Mouse (Mus musculus) thymus, postnatal 14 days (tissue): ENCODE measurements around the gene Lrp10.
A peak's percentile ranks its signal among the peaks of the same experiment; 100 is the strongest.

ENCODE experiments used
- DNase-seq: peaks from one replicate; pipeline ENCODE4 v3.0.0; 2021

Gene Lrp10

DNA sequence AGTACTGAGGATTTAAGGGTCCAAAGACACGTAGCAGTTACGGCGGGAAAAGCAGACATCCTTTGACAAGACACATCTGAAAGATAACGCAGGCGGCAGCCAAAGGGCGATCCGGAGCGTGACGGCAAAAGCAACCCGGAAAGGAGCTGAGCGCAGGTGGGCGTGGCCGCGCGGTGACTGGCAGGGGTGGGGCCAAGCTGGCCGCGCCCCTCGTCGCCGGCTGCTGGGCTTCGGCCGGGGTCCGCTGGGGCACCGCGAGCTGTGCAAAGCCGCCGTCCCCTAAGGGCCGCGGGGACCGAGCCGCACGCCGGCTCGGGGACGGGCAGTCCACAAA is at the start of gene Lrp10:
Gene Lrp10, plus strand, starts transcription at position 179 of the 334 bp plus-strand sequence.
- peak; percentile 95 for DNase-seq

DNA sequence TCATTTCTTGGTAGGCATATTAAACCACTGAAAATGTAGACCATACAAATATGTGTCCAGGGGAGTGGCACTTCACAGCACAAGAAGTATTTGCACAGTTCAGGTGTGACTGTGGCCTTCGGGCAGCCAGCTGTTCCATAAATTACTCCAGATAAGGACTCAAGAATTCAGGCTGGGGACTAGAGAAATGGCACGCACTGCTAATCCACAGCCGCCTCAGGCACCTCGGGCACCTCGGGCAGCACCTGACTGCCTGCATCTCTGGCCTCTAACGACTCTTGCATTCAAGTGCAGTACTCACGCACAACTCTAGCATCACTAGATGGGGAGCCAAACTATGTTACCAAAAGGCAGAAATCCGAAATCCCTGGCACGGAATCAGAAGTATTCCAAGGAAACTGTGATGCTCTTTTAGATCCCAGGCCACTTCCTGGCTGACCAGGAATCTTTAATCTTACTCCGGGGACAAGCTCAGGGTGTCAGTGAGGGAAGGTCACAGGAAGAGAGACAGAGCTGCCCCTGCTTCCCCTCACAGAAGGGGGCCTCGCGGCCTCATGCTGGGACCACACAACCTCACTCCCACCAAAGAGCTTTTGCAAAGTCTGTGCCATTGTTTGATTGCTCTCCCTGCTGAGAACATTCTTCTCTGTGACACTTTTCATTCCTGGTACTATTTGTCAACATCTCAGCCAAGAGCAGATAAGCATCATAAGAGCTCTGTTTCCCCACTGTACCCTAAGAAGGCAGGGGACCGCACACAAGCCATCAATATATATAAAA is 48.5 kb upstream of the Lrp10 start:
- no peak for DNase-seq

DNA sequence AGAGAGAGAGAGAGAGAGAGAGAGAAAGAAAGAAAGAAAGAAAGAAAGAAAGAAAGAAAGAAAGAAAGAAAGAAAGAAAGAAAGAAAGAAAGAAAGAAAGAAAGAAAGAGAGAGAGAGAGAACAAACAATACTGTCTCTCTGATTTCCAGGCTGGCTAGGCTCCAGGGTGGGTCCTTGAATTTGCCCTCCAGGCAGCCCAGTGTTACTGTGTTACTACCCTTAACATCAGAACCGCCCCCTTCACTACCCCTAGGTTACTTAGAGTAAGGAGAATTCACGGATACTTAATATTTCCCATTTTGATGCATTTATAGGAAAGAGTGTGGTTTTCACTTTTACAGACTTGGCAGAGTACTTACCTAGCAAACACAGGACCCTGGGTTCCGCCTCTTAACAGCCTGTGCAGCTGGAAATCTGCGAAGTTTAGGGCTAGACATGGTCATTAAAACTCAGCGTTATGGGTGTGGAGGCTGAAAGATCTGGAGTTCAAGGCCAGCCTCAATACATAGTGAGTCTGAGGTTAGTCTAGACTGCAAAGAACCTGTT is 47.6 kb upstream of the Lrp10 start:
- DNase-seq = no peak

DNA sequence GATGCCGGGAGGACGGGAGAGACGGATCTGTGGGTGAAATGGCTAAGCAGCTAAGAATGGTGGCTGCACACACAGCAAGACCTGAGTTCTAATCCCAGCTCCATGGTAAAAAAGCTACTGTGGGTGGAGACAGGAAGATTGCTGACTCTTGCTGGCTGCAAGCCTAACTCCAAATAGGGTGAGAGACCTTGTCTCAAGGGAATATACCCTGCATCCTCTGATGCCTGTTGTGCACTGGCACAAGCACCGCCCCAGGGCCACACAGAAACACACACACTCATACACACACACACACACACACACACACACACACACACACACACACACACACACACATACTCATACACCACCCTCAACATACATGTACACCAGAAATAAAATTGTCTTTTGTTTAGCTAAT is 47.1 kb upstream of the Lrp10 start:
- no peak for DNase-seq

DNA sequence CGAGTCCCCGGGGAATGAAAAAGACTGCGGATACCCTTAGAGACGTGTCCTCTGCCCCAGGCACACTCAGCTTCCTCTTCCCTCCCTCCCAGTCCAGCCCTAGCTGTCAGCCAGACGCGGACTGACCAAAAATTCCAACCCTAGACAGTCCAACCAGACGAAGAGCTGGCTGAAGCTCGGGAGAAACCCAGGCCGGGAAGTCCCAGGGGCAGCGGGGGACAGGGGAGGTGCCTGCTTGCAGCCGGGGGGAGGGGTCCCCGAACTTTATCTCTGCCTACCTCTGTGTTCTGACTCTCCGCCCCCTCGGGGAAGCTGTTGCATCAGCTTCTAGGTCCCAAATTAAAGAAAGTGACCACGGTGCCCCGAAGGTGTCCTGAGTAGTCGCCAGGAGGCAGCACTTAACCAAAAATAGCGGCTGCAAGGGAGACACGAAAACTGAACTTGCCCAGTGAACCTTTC is 46.3 kb upstream of the Lrp10 start, which contains the start of gene Slc7a7:
Gene Slc7a7, minus strand, starts transcription at position 158 of the 459 bp plus-strand sequence.
- no peak for DNase-seq

DNA sequence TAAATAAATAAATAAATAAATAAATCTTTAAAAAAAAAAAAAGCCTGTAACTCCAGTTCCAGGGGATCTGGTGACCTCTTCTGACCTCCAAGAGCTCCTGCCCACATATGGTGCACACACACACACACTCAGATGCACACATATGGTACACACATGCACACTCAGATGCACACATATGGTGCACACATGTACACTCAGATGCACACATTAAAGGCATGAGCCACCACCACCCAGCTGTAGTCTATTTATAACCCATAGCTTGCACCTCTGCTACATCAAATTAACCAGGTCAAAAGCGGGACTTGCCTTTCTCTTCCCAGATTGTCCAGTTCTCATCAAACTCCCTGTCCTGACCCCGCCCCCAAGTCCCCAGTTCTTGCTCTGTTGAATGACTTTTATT is 42.9 kb upstream of the Lrp10 start:
- DNase-seq = no peak

DNA sequence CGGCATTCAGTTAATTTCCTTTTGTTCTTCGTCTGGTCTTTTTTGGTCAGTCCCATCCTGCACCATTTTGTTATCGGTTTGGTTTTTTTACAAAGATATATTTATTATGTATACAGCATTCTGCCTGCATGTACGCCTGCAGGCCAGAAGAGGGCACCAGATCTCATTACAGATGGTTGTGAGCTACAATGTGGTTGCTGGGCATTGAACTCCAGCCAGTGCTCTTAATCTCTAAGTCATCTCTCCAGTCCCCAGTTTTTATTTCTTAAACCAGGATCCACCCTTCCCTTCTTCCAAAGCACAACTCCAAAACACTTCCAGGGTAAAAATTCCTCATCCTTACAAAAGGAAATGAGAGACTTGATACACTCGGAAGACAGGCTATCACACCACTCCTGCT is 40.5 kb upstream of the Lrp10 start:
- peak; percentile 52 for DNase-seq

DNA sequence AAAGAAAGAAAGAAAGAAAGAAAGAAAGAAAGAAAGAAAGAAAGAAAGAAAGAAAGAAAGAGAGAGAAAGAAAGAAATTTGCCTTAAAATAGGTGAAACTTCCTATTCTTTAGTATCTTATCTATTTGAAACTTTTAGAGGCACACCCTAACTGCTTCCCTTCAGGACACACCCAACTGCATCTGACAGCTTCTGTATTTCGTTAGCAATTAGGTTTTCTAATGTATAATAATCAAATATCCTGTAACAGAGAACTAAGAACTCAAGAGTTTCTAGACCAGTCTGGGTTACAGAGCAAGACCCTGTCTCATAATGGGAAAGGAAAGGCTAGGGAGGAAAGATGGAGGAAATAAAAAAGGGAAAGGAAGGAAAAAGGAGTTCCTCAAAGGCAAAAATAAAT is 39.3 kb upstream of the Lrp10 start:
- DNase-seq = no peak

DNA sequence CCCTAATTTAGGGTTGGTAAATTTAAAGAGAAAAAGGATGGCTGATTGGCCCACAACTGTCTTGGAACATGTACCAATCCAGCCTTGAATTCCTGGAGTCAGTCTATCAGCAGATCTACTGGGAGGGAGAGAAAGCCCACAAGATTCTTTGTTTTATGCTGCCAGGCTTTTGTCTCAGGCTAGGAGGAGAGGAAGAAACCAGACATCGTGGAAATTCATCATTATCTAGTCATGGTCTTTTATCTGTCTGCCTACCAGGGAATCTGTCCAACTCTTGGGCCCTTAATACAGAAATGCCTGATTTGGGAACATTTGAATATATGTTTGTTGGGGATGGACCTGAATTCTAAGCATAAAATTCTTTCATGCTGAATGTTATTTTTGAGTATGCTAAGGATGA is 38.4 kb upstream of the Lrp10 start:
- no peak for DNase-seq

DNA sequence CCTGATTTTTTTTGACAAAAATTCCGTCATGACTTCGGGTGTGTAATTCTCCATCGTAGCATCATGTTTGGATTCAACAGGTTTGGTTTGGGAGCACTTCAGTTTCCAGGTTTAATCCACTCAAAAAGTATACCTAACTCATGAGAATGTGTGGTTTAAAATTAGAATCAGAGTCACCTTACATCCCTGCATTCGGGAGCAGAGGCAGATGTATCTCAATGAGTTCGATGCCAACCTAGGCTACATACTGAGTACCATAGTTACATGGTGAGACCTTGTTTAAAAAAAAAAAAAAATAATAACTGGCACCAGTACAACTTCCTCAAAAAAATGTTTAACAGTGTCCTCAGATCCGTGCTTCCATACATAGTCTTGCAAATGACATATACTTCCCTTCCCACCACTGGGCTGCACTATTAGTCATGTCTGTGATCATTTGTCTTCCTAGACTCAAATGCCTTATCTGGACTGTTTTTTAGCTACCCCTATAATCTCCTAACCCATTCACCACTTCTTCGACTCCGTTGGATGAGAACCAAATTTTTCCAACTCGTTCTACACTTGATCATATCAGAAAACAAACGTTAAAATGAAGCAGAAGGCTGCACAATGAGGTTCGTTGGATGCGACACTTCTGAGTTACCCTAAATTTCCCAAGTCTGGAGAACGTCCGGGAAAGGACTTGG is 37.8 kb upstream of the Lrp10 start:
- DNase-seq = no peak

DNA sequence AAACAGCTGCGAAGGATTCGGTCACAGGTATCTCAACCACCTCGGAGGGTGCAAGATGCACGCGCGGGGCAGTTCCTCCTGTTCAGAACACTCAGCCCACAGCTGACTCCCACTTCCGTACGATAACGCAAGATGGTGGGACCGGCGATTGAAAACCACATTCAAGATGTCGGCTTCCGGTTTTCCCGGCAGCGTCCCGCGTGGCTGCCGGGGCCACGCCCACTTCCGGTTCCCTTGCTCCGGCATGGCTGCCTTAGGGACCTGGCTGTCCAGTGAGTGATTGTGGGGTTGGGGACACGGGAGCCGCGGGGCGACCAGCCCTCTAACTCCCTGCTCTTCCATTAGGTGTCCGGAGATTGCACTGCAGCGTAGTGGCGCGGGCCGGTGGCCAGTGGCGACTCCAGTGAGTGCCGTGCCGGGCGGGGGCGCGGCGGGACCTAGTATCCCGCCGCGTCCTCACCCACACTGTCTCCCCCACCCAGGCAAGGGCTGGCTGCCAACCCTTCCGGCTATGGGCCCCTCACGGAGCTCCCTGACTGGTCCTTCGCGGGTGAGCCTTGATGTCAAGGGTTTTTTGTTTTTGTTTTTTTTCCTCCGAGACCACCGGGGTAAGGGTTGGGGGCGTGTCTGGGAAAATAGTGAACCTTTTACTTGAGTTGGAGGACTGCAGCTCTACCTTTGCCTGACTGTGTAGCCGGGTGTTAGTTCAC is 37.1 kb upstream of the Lrp10 start, which contains the start of gene Mrpl52:
Gene Mrpl52, plus strand, starts transcription at position 221 of the 710 bp plus-strand sequence.
- peak; percentile 91 for DNase-seq

DNA sequence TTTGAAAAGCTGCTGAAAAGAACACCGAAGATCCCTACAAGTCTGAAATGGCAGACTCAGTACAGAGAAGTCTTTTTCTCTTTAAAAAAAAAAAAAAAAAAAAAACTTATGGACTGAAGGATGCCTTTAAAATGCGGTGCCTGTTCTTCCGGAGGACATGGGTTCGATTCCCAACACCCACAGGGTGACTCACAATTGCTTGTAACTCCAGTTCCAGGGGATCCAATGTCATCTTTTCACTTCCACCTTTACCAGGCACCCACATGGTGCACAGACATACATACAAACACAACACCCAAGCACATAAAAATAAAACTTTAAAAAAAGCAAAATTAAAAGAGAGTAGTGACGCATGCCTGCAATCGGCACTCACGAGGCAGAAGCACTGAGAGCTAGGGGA is 36.2 kb upstream of the Lrp10 start:
- DNase-seq = no peak

DNA sequence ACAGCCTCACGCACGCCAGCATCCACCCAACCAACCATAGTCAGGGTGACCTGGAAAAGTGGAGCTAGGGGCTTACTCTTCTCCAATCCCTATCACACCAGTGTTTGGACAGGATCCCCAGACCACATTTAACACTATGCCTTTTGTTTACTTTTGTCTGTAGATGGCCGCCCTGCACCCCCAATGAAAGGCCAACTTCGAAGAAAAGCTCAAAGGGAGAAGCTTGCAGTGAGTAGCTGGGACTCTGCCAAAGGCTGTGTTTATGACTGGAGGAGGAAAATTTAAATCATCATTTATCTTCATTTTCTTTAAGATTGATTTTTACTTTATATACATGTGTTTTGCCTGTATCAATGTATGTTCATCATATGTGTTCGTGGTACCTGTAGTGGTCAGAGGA is 35.5 kb upstream of the Lrp10 start:
- DNase-seq = no peak

DNA sequence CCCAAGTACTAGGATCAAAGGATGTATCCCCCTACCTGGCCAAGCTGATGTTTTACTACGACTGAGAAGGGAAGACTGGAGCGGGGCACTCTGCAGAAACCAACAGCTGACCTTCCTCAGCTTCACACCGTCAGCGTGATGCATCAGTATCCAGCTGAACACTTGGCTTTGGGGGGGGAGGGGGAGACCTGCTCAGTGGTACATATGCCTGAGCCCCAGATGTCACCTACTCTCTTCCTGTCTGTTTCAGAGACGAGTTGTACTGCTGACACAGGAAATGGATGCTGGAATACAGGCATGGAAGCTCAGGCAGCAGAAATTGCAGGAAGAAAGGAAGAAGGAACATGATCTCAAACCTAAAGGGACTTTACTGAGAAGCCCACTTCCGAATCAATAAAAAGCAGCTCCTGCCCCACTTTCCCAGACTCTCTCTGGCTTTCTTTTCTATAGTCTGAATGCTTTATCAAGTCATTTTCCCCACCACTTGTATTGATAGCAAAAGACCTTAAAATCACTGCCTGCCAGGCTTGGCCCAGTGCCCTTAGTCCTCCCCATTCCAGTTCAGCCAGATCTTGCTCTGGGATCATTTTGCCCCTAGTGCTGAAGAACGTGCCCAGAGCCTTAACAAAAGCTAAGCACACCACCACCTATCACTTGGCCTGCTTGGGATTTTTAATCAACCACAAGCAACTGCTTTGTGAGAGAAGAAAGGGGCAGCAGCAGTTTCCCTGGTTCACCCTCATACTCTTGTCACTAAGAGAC is 34.4 kb upstream of the Lrp10 start:
- DNase-seq = peak; percentile 56

DNA sequence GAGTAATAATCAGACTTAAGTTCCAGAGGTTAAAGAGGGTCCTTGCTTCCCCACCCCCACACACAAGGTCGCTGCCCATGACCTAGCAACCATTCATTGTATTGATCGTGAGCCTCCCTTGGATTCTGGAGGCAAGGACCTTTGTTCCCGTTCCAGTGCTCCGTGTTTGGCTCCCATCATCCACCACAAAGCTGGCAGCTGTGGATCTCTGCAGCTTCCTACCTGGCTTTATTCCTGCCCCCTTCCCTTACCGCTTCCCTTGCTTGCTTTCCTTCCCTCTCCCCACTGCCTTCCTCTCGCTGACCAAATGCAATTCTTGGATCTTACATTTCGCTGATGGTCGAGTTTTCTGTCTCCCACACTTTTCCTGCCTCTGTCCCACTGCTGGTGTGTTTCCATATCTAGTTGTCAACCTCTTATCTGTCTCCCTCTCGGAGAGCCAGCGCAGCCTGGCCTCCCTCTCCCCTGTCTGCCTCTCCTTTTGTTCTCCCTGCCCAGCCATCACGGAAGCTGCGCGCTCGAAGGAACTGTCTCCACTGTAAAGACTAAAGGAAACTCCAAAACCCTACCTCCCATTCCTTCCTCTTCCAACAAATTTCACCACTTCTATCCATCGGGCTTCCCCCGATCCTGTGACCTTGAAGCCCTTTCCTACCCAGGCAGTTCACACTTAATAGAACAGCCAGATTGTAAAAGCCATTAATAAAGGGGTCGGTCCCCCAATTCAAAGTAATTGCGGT is 33.4 kb upstream of the Lrp10 start:
- DNase-seq = no peak

DNA sequence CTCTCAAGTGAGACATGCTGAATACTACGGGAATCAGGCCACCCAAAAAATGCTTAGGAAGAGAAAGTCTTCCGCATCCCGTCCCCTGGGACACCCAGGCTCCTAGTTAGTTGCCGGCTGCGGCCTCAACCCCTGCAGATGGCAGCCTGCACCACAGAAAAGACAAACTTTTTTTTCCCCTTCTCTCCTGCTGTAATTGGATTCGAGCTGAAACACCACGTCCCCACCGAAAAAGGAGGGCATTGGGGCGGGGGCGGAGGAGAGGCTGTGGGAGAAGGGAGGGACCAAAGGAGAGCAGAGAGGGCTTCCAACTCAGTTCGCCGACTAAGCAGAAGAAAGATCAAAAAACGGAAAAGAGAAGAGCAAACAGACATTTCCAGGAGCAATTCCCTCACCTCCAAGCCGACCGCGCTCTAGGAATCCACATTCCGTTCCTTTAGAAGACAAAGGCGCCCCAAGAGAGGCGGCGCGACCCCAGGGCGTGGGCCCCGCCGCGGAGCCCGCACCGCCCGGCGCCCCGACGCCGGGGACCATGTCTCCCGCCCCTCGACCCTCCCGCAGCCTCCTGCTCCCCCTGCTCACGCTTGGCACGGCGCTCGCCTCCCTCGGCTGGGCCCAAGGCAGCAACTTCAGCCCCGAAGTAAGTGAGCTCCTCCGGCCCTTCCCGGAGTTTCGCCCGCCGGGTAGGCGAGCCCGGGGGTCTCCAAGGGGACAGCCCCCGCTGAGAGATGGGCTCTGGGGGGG is 32.4 kb upstream of the Lrp10 start, which contains the start of gene Mmp14:
Gene Mmp14, plus strand, starts transcription at position 279 of the 744 bp plus-strand sequence.
- DNase-seq = peak; percentile 56

DNA sequence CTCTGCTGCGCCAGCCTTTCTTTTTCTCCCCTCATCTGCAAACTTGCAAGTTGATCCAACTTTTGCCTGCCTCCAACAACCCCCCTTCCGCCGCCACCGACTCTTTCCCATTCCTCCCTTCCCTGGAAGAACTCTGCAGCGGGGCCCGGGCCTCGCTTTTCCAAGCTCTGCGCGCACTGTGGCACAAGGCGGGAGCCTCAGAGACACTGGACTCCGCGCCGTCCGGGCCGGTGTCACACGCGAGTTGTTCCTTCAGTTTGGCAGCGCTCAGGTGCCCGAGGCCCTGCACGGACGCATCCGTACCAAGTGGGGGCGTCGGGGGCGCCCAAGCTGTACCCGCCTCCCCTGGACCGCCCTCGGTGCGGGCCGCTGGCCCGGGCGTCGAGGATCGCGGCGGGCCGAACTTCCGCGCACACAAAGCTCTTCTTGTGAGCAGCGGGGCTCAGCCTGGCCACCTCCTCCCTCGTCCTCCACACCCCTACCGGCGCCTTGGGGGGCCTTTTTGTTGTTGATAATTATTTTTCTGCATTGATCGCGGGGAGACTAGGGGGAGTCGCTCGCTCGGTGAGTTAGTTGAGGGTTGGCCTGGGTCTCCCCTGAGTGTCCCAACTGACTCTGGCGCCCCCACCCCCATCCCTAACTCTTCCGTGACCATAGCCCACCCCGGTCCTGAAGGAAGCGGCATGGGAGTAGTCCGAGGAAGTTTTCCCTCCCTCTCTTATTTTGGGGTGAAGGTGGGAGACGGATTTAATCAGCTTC is 31.7 kb upstream of the Lrp10 start:
- DNase-seq = peak; percentile 52

DNA sequence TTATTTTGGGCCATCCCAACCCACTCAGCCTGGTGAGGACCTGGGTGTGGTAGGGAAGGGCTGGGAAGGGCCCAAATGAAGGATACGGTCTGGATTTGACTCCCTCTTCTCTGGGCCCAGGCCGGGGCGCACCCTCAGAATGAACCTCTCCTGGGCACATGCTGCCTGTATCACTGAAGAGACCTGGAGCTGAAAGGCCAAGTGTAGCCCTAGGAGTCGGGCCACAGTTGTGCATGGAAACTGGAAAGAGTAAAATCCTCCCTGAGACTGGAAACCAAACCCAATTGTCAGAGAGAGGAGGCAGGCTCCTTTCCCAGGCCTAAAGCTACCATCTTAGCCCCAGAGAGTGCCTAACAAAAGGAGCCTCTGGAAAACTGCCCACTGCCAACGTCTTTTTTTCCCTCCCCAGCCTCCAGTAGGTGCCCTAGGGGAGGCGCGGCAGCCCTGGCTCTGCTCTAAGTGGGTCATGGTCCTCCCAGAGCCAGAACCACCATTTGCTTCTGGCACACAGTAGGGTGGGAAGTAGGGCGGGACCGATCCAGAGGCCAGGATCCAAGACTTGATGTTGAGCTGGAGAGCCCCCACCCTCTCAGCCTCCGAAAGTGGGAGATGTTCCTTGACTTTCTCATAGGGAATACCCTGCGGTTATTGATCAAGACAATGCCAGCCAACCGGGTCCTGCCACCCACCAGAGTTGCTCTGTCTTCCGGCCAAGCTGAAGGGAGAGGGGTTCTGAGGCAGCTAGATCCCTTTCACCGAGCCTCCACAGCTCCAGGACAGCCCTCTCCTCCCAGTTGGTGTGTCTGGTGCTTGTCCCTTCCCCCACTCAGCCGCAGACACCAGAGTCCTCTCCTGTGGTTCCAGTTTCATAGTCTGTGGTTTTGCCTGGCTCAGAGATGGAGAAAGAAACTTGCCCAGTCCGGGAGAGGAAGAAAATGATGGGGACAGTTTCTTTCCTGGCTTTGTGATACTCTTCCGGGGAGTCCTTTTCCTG is 30.8 kb upstream of the Lrp10 start:
- DNase-seq = no peak

DNA sequence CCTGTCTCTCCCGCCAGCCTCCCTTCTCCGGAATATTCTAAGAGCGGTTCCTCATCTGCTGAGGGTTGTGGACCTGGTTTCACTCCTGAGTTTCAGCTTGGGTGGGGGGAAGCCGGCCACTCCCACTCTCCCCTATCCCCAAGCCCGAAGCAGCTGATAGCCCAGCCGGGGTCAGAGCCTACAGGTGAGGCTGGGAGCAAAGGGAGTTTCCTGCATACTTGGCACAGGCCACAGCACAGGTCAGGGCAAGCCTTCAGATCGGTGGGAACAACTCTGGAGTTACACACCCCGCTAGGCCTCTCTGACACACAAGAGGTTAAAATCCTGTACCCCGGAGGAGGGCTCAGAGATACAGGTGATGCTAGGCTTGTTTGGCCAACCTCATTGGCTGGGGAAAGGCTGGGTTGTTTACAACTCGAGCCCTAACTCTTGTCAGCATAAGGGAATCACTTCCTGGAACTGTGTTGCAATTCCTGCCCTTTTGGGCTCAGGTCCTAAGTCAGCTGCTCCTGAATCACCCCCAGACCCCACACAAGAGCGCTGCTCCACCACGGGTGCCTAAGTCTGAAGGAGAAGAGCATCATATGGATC is 29.9 kb upstream of the Lrp10 start:
- no peak for DNase-seq
